Mouse (Mus musculus) brain, embryonic 18.5 days (tissue): ENCODE results near the gene Sox13.

Experiments
- DNase-seq: peaks from one replicate; pipeline ENCODE4 v3.0.0-alpha.2; 2012; ENCODE audit warnings: low read depth, low spot score

Gene Sox13

DNA sequence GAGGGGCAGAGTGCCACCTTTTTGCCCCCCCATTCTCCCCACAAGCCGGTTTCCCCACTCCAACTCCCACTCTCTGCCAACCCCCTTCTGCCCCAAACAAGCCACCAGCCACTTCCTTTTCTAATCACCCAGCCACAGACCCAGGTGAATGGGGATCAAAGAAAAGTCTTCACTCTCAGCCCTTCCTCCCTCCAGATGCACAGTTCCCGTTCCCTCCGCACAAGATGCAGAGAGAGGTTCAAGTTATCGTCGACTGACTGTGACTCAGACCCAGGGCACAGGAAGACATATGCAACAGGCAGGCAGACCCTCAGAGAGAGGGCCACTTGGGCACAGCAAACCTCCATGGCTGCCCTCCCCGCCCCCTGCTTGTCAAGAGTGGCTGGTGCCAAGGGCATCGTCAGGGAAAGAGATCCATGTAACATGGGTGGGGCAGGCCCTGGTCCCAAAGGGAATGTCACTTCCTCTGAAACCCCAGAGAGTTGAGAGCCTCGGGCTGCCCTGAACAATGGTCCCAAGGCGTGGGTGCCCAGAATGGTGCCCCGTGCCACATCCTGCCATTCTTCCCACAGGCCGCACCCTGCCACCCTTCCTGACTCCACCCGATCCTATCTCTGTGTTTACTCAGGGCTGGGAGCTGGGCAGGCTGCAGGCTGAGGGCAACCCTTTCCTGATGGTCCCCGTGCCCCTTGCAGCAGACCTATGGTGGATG lies 24.0 kb downstream of the Sox13 start:
- no peak for DNase-seq

DNA sequence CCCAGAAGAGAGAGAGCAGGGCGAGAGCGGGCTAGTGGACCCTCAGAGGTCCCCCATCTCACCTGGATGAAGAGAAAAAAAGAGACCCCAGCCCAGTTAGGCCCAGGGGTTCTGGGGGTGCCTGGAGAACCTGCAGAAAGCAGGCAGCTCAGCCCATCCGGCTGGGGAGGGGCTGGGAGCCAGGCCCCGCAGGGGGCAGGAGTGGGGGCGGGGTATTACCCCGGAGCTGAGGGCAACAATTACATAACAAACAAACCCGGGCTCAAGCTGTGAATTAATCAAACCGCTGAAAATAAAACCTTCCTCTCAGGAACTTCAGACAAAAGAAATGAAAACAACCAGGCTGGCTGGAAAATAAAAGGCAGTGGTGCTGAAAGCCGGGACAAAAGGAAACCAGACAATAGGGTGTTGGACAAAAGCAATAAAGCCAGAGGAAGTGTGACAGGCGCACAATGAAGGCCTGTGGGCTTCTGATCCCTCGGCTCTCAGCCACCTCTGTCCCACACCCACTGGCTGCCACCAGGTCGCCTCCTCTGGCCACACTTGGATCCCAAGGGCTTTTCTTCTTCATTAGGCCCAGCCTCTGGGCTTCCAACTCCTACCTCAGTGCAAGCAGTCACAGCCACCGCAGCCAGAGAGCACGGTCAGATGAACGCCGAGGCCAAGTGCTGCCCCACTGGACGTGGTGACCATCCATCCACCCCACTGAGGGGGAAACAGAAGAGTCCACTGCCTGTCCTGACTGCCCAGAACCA lies 26.5 kb downstream of the Sox13 start:
- no peak for DNase-seq

DNA sequence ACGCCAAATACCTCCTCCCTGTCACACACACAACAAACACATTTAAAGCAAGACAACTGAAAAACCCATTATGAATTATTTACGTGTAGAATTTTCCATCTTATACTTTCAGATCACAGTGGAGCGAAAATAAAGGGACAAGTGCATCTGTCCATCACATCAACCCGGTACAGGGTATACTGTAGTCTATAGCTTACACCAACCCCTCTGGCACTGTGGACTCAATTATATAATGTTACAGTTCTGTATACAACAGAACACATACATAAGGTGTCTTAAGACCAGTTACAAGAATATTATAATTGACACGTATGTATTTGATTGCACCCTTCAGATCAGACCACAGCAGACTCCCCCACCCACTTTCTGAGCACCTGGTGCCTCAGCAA lies 27.1 kb downstream of the Sox13 start:
- DNase-seq = no peak

DNA sequence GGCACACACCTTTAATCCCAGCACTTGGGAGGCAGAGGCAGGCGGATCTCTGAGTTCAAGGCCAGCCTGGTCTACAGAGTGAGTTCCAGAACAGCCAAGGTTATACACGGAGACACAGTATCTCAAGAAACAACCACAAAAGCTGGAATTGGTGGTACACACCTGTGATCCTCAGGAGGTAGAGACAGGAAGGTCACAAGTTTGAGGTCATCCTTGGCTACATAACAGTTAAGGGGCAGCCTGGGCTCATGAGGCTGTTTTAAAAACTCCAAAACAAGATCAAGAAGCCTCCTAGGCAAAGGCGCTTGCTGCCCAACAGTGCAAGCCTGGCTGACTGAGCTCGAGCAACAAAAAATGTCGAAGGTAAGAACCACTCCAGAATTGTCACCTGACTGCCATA lies 27.5 kb downstream of the Sox13 start:
- no peak for DNase-seq

DNA sequence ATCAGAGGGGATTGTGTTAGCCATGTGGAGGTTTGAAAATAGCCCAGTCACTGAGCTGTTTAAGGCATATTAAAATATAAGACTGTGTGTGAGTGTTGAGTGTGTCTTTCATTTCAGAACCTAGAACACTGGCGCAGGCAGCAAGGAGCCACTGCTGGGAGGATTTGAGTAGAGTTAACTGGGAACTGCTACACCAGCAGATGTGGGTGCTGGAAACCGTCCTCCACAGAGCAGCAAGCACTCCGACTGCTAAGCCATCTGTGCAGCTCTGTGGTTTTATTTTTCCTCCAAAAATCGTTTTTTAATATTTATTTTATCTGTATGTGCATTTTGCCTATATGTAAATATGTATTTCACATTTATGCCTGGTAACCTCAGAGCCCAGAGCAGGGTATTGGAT lies 29.5 kb downstream of the Sox13 start:
- no peak for DNase-seq

DNA sequence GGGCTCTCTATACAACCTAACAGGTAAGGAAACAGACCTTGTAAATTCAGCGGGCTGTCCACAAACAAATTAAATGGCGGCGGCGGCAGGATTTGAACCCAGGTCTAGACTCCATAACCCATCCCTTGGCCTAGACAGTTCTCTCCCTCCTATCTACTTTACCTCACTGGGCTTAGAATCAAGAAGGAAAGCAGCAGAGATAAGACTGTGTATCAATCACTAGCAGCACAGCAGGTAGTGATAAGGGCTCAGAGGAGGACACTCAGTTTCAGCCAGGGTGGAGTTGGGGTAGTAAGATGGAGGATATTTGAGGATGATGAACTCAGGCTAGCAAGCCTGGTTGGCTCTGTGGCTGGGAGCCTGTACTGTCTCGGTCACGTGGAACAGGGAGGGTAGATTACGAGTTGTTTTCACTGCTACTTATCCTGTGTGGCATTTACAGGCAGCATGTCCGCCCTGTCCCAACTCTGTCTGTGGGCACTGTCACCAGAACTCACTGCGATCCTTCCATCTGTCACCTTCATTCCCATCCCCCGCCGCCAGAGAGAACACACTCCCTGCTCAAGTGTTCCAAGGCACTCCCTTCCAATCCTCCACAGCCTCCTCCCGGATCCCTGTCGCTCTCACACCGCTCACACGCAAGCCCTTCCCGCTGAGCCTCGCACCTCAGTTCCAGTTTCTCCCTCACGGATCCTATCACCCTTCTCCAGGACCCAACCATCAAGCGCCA lies 36.5 kb downstream of the Sox13 start:
- no peak for DNase-seq

DNA sequence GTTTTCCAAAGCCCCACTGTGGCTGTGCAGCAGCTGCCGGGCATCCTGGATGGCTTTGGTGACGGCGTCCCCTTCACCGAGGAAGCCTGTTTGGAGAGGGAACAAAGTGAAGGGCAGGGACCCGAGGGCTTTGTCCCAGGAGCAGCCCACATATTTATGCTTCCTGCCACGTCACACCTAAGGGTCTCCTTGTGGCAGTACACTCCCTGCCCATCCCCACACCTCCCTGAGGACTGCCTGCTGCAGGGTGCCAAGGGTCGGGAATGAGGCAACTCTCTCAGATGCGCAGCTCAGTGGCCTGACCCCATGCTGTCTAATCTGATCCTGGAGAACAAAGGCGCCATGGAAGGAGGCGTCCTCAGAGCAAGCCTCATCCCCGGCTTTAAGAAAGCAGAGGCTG lies 38.0 kb downstream of the Sox13 start:
- DNase-seq = no peak

DNA sequence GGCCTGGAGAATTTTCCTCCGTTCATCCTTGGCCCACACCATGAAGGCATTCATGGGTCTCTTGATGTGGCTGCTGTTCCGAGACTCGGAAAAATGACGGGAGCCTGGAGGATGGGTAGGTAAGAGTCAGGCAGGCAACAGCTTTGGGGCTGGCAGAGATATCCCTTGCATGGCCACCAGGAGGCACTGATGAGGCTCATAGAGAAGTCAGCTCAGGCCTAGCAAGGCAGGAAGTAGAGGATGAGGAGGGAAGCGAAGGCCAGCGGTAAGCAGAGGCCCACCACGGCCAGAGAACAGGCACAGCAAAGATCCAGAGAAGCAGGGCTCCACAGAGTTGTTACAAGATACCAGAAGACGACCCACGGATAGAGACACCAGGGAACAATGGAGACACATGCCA lies 38.7 kb downstream of the Sox13 start:
- no peak for DNase-seq

DNA sequence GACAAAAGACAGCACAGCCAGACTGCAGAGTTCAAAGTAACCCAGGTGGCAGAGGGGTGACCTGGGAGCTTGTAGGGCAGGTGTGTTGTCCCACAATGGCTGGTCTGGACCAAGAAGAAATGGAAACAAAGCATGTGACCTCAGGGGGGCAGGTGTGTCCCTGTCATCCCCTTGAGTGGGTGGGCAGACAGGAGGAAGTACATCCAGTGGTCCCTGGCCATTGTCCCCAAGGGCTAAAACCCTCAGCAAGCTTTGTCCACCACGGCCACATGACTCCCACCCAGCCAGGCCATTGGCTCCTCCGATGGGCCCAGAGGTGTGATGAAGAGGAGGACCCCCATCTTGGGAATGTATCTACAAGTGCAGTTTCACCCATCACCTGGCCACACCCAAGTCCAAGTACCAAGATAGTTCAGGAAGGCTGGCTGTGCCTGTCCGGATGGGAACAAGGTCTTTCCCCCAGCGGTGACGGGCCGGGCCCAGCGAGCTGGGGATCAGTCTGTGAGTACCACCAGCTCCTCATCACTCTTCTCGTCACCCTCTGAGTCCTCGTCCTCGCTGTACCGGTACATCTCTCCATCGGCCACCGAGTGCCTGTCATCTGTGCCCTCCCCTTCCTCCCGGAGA lies 40.9 kb downstream of the Sox13 start:
- no peak for DNase-seq

DNA sequence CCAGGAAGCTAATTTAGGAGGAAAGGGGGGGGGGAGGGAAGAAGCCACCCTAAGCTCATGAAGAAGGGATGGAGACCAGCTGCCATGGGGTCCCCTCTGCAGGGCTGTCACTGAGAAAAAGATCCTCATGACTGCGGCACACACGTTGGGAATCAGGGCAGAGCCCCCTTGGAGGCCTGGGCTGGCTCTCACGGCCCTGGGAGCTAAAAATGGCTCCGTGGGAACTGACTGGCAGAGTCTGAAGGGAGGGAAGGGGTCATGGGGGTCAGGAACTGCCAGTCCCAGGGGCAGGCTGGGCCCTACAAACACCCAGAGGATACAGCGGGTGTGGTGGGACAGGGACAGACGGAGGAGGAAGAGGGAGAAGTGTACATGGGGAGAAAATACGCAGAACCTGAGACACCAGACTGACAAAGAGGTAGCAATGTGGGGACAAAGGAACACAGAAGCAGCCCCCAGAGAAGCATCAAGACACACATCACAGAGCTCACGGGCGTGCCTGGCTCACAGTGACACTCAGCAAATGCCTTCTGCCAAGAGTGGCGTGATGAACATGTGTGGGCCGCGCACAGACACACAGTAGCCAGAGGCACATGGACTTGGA lies 41.5 kb downstream of the Sox13 start:
- no peak for DNase-seq

DNA sequence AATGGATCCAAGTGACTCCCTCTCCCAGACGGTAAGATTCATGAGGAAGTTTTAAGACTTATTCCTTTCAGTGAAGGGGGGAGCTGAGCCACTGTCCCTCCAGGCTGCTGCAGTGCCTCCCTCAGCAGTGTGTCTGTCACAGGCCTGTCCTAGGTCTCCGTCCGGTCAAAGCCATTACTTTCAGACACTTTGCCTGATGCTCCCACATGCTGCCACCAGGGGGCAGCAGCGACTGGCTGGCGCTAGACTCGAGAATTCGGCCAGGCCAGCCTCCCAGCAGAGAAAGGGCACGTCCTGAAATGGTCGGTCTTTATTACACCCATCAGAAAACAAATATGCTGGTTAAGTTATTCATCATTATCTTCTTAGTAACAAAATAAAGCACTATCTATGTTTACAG lies 42.2 kb downstream of the Sox13 start:
- no peak for DNase-seq

DNA sequence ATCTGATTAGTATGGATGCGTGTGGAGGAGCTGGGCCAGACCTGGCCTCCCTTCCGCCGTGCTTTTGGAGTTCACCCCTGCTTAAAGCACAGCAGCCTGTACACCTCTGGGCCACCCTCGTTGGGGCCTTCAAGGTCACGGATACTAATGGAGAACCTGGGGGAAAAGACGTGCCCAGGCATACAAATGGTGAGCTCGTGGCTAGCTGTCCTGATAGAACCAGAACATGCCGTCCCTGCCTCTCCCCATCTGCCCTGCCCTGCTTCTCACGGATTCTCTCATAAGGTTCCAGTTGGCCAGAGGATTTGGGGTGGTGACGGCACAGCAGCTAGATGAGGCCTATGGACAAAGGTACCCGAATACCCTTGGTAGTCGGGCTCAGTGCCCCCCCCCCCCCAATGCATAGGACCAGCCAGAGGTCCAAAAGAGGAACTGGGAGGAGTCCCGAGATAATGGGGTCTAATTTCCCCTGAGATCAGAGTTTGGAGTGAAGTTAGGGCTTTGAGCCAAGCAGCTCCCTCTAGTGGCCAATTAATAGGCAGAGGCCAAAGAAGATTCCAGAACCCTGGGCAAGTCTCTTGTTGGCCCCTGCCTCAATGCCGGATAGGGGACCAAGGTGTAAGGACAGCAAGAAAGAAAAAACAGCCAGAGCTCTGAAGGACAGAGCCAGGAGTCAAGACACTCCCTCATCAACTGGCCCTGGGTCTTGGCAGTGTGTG lies 43.7 kb downstream of the Sox13 start:
- no peak for DNase-seq

DNA sequence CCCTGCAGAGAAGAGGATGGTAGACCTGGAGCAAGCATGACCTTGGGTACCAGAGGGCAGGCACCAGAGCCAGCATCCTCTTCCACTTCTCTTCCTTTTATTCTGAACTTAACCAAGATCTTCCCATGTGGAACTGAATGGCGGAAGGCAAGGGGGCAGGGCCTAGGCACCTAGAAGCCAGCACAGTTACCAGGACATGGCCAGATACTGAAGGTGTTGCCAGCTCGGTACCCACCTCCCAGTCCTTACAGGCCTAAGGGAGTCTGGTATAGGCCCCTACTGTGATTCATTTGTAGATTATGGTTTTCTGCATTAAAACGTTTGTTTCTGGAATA lies 44.2 kb downstream of the Sox13 start:
- no peak for DNase-seq

DNA sequence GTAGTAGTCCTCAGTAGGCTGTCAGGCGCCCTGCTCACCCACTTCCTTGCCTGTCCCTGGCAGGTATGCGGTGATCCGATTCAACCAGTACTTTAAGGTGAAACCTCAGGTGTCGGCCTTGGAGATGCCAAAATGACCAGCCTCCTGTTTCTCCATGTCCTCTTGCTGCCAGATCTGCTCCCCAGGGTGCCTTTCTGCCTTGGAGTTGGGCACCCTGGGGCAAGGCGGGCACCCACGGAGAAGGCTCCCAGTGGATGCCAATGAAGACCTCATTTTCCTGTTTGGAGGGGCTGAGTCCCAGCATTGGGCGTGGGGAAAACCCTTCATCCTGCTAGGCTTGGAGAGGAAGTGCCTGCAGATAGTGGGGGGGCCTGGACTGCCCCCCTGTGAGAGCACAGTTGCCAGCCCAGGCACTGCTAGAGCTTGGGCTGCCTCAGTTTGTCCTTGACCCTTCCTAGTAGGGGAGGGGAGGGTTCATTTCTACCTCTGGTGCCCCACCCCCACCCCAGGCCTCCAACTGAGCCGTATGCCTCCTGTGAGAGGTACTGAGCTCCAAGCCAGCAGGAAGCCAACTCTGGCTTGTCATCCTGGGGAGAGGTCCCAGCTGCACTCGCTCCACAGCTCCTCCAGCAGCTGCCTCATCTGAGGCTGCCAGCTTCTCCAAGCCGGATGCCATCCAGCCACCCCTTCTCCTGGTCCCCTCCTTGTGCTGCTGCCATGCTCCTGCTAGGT lies 44.8 kb downstream of the Sox13 start:
- DNase-seq = no peak

DNA sequence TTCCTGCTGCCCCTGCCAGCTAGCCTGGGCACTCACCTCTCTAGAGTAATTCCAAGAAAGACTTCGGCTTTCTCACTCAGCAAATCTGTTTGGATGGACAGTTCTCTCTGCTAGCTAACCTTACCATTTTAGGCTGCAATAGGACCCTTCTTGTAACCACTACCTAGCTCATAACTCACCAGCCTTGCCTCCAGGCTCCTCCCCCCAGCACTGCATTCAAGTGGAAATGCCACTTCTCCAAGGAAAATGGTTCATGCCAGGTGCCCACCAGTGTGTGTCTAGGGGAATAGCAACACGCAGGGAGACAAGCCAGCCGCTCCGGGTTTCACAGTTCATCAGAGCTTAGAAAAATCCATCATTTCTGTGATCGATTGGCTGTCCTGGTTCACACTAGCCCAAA lies 46.6 kb downstream of the Sox13 start:
- no peak for DNase-seq

DNA sequence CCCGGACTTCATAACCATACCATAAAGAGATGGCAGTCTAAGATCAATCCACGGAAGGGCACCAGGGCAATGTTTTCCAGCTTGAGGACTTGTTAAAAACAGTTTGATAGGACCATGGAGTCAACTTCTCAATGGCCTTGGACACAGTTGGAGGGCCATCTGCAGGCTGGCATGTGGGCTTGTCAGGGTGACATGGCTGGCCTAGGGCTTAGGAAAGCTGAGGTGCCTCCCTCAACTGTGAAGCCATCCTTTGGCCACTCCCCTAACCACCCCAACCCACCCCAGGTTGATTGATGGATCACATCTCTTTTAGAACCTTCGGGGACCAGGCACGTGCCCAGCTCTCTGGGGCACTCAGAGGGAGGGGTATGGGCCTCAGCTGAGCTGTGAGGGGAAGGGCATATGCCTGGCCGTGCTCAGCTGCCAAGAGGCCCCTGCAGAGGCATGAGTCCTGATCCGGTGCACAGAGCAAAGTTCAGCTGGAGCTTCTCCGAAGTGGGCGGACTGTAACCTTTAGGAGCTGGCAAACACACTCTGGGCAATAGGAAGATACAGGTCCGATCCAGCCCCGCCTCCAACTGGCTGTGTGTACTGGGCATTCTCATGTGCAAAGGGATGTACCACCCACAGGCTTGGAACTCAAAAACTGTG lies 48.4 kb downstream of the Sox13 start:
- no peak for DNase-seq

DNA sequence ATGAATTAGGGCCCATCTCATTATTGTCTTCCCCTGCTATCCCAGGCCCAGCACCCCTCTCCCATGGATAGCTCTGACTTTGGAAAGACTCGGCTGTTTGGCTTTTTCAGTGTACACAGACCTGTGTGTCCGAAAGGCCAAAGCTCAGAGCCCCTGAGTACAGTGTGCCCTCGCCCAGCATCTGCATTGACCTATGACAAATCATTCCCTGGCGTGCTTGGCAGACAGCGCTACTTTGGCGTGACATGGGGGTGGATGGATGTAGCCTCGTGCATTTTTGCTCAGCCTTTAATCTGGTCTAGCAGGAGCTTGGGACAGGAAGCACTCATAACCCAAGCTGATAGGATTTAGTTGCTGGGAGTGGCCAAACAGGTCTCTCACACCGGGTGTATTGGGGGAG lies 52.1 kb downstream of the Sox13 start:
- DNase-seq = no peak

DNA sequence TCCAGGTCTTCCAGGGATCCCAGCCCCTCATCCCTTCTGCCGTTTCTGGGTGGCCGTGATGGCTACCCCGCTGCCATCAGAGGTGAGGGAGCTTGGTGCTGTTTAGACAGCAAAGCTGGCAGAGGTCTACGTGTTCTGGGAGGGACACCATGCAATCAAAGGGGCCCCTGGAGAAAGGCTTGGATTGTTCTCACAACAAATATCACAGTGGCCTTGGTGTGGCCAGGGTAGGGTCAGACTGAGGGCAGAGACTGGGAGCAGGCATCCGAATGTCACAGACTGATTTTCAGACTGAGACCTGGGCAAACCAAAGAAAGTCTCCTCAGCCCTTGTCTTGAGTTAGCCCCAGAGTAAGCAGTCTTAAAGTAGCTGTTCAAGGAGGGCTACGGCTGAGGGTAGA lies 52.7 kb downstream of the Sox13 start:
- no peak for DNase-seq

DNA sequence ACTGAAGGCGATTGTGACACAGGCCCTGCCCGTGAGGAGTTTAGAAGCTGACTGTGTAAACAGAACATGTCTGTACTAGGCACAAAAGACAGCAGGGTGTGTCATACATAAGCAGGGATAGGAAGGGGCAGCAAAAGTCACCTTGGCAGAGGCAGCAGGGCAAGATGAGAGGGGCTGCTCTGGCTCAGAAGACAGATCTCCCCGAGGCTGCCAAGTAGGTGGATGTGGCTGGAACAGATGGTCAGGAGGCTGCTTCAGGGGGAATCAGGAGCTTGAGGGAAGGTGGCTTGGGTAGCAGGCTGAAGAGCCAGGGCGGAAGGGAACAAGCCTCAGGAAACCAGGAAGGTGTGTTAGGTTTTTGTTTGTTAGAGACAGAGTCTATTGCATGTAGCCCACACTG lies 53.8 kb downstream of the Sox13 start:
- DNase-seq = no peak

DNA sequence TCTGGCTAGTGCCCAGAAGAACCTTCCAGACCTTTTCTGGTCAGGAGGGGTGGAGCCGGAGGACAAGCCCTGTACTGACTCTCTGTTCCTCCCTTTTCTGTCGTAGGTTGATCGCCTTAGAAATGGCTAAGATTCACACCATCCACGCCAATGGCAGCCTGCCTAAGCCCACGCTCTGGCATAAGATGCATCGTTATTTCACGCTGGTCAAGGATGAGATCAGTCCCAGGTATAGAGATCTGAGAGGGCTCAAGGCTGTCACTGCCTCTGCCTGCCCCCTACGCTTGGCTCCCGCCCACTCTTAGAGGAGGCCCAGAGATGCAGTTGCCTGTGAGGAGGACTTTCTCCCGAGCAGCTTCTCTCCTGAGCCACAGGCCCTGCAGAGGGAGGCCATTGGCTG lies 55.5 kb downstream of the Sox13 start:
- DNase-seq = no peak
